Comparison of ENCODE assay signal across 34 mouse cellular contexts in genomic region chr10:117609810-117610090, GRCm38 (mm10).
"Had no signal": no experiment of that assay in that cellular context is flagged by ENCODE, and none has a peak within 500 bp of the region (broad histone marks: within the 10 kb centered on the region; RNA-seq: fewer than 3 reads in every experiment).

No protein-coding gene starts in this region.

- H3K9ac ChIP-seq: heart, embryonic 12.5 days; heart, embryonic 13.5 days; heart, embryonic 15.5 days; hindbrain, embryonic 12.5 days; hindbrain, embryonic 13.5 days; hindbrain, embryonic 14.5 days; hindbrain, embryonic 15.5 days; intestine, embryonic 15.5 days; kidney, embryonic 15.5 days had no signal

- DNase-seq: heart, postnatal 10 days; heart, postnatal 14 days; heart, postnatal 36 days; heart, postnatal 4 days; kidney, adult 11 months; kidney, adult 18-20 months; kidney, adult 2 months; kidney, adult 9 months; kidney, postnatal 10 days; kidney, postnatal 14 days; kidney, postnatal 25 days; kidney, postnatal 36 days; kidney, postnatal 4 days; layer of hippocampus, adult 9-11 months; layer of hippocampus, postnatal 36 days had no signal

- H3K27ac ChIP-seq: heart, embryonic 10.5 days; heart, embryonic 13.5 days; heart, embryonic 15.5 days; hindbrain, embryonic 10.5 days; hindbrain, embryonic 12.5 days; hindbrain, embryonic 13.5 days; hindbrain, embryonic 14.5 days; hindbrain, embryonic 15.5 days; hindbrain, postnatal 0 days; intestine, embryonic 15.5 days; kidney, embryonic 15.5 days; kidney, postnatal 0 days; layer of hippocampus, adult 2 months had no signal

- H3K4me1 ChIP-seq: heart, embryonic 12.5 days; heart, embryonic 13.5 days; heart, embryonic 15.5 days; hindbrain, embryonic 10.5 days; hindbrain, embryonic 12.5 days; hindbrain, embryonic 13.5 days; hindbrain, embryonic 15.5 days; kidney, embryonic 15.5 days had no signal

- H3K36me3 ChIP-seq: heart, embryonic 10.5 days; heart, embryonic 12.5 days; heart, embryonic 13.5 days; heart, embryonic 15.5 days; hindbrain, embryonic 10.5 days; hindbrain, embryonic 12.5 days; hindbrain, embryonic 13.5 days; hindbrain, embryonic 15.5 days; intestine, embryonic 15.5 days; kidney, embryonic 15.5 days had no signal

- ATAC-seq: hindbrain, embryonic 16.5 days; hindbrain, postnatal 0 days; inflammation-experienced regulatory T-cells, adult 6 months; intestine, embryonic 15.5 days; intestine, embryonic 16.5 days; intestine, postnatal 0 days had no signal

- H3K4me2 ChIP-seq: heart, embryonic 11.5 days; heart, embryonic 12.5 days; heart, embryonic 13.5 days; heart, embryonic 15.5 days; hindbrain, embryonic 12.5 days; hindbrain, embryonic 13.5 days; hindbrain, embryonic 14.5 days; hindbrain, embryonic 15.5 days; intestine, embryonic 15.5 days; kidney, embryonic 15.5 days had no signal

- H3K9me3 ChIP-seq: heart, embryonic 10.5 days; heart, embryonic 13.5 days; heart, embryonic 15.5 days; hindbrain, embryonic 10.5 days; hindbrain, embryonic 12.5 days; hindbrain, embryonic 13.5 days; hindbrain, embryonic 15.5 days; intestine, embryonic 15.5 days; kidney, embryonic 15.5 days had no signal

- H3K4me3 ChIP-seq: heart, embryonic 10.5 days; heart, embryonic 12.5 days; heart, embryonic 13.5 days; heart, embryonic 15.5 days; hindbrain, embryonic 10.5 days; hindbrain, embryonic 12.5 days; hindbrain, embryonic 13.5 days; hindbrain, embryonic 15.5 days; intestine, embryonic 15.5 days; kidney, embryonic 15.5 days; layer of hippocampus, adult 2 months had no signal

- H3K27me3 ChIP-seq: heart, embryonic 12.5 days; heart, embryonic 13.5 days; heart, embryonic 15.5 days; hindbrain, embryonic 12.5 days; hindbrain, embryonic 13.5 days; hindbrain, embryonic 15.5 days; intestine, embryonic 15.5 days; kidney, embryonic 15.5 days had no signal
